9 mouse cellular contexts compared by ENCODE assay signal in genomic region chrX:162085897-162086200, GRCm38 (mm10).
DNase-seq lines count a peak whose midpoint lies in the region; ATAC-seq and TF ChIP-seq lines count a peak whose summit lies in the region.
"Had no signal": no experiment of that assay in that cellular context is flagged by ENCODE, and none has a peak within 500 bp of the region (broad histone marks: within the 10 kb centered on the region; RNA-seq: fewer than 3 reads in every experiment).

No protein-coding gene starts in this region.

- WGBS in lung, embryonic 14.5 days, result 38% methylated on average over 1 of the region's 1 CpGs
- WGBS in lung, adult 2 months, result 53% methylated on average over 1 of the region's 1 CpGs
- WGBS in forebrain, embryonic 16.5 days, result 20% methylated on average over 1 of the region's 1 CpGs
- WGBS in midbrain, embryonic 16.5 days, result 72% methylated on average over 1 of the region's 1 CpGs

- intact Hi-C loops in gastrocnemius, adult 2 months (cut with DNase I), result no loop called here
- intact Hi-C loops in left cerebral cortex, postnatal 25 days (cut with DNase I), result loop anchor here (5.0 kb wide), 1 partner anchor 109 kb away; no protein-coding TSS in a partner anchor

- H3K4me3 ChIP-seq in gastrocnemius, adult 2 months, result no peak overlapping the region
- H3K4me3 ChIP-seq in lung, embryonic 14.5 days (ENCODE audit: low read depth, low read length), result no peak overlapping the region
- H3K4me3 ChIP-seq in lung, adult 2 months (replicated peaks; ENCODE audit: extremely low read depth, low read depth, low read length), result no peak overlapping the region
- H3K4me3 ChIP-seq in forebrain, embryonic 16.5 days (replicated peaks; ENCODE audit: low read length), result no peak overlapping the region
- H3K4me3 ChIP-seq in midbrain, embryonic 16.5 days (ENCODE audit: low read depth, low read length), result no peak overlapping the region

- H3K4me2 ChIP-seq in lung, embryonic 14.5 days, result no peak overlapping the region
- no peak overlapping the region for H3K4me2 ChIP-seq in forebrain, embryonic 16.5 days (ENCODE audit: low read length)
- H3K4me2 ChIP-seq in midbrain, embryonic 16.5 days (ENCODE audit: low read length), result no peak overlapping the region

- H3K27ac ChIP-seq in gastrocnemius, adult 2 months, result no peak overlapping the region
- H3K27ac ChIP-seq in lung, embryonic 14.5 days (ENCODE audit: low read depth), result no peak overlapping the region
- no peak overlapping the region for H3K27ac ChIP-seq in forebrain, embryonic 16.5 days (ENCODE audit: low read length)
- H3K27ac ChIP-seq in midbrain, embryonic 16.5 days (ENCODE audit: low read length), result no peak overlapping the region

- H3K9ac ChIP-seq in lung, embryonic 14.5 days, result no peak overlapping the region
- no peak overlapping the region for H3K9ac ChIP-seq in forebrain, embryonic 16.5 days (replicated peaks; ENCODE audit: low read depth, low read length)
- no peak overlapping the region for H3K9ac ChIP-seq in midbrain, embryonic 16.5 days (ENCODE audit: low read depth, low read length)

- H3K9me3 ChIP-seq in lung, embryonic 14.5 days (ENCODE audit: low read depth, low read length), result no peaks in the 10 kb centered on the region
- H3K9me3 ChIP-seq in forebrain, embryonic 16.5 days (ENCODE audit: control insufficient read depth, low read length), result no peaks in the 10 kb centered on the region
- H3K9me3 ChIP-seq in midbrain, embryonic 16.5 days (replicated peaks; ENCODE audit: control insufficient read depth, low read length, poor library complexity, severe bottlenecking), result no peaks in the 10 kb centered on the region

- H3K4me1 ChIP-seq in lung, embryonic 14.5 days (ENCODE audit: insufficient read depth), result 0 out of 2 replicates have a peak, but pooled peaks cover 2% of the 10 kb centered on the region
- no peaks in the 10 kb centered on the region for H3K4me1 ChIP-seq in lung, adult 2 months (ENCODE audit: control insufficient read depth, insufficient read depth, low read length)
- H3K4me1 ChIP-seq in forebrain, embryonic 16.5 days (replicated peaks; ENCODE audit: control insufficient read depth, insufficient read depth, low read length), result peaks cover 13% of the 10 kb centered on the region; the same call in 1 of the 2 replicates
- H3K4me1 ChIP-seq in midbrain, embryonic 16.5 days (ENCODE audit: control insufficient read depth, insufficient read depth, low read length), result no peaks in the 10 kb centered on the region

- H3K27me3 ChIP-seq in lung, embryonic 14.5 days (ENCODE audit: insufficient read depth, low read length), result no peaks in the 10 kb centered on the region
- H3K27me3 ChIP-seq in forebrain, embryonic 16.5 days (replicated peaks; ENCODE audit: control insufficient read depth, insufficient read depth, low read length), result peaks cover 3% of the 10 kb centered on the region; the same call in 1 of the 2 replicates
- H3K27me3 ChIP-seq in midbrain, embryonic 16.5 days (ENCODE audit: control insufficient read depth, insufficient read depth, low read depth, low read length), result no peaks in the 10 kb centered on the region; the same call in 1 of the 2 replicates

- TF ChIP-seq POLR2A in lung, adult 2 months (IDR thresholded peaks at IDR 0.05; ENCODE audit: borderline replicate concordance, extremely low read depth, low read depth, low read length), result no peak

- TF ChIP-seq CTCF in gastrocnemius, adult 2 months (IDR thresholded peaks at IDR 0.05), result no peak
- TF ChIP-seq CTCF in lung, embryonic 14.5 days (IDR thresholded peaks at IDR 0.05; ENCODE audit: low read depth), result no peak
- TF ChIP-seq CTCF in lung, adult 2 months (IDR thresholded peaks at IDR 0.05; ENCODE audit: insufficient read depth, low read length), result no peak

- H3K36me3 ChIP-seq in lung, embryonic 14.5 days (ENCODE audit: insufficient read depth), result no peaks in the 10 kb centered on the region
- no peaks in the 10 kb centered on the region for H3K36me3 ChIP-seq in forebrain, embryonic 16.5 days (ENCODE audit: control insufficient read depth, insufficient read depth)
- H3K36me3 ChIP-seq in midbrain, embryonic 16.5 days (ENCODE audit: control insufficient read depth, insufficient read depth, low read length), result no peaks in the 10 kb centered on the region

- ATAC-seq in lung, embryonic 14.5 days (ENCODE audit: insufficient read depth), result peak; percentile 33; the same call in 1 of the 2 replicates
- ATAC-seq in forebrain, embryonic 16.5 days, result peak; percentile 48
- no peak for ATAC-seq in midbrain, embryonic 16.5 days

- peak; percentile 12 for DNase-seq in gastrocnemius, postnatal 10 days
- DNase-seq in gastrocnemius, adult 2 months, result no peak
- peak; percentile 75 for DNase-seq in lung, embryonic 14.5 days
- DNase-seq in lung, adult 2 months, result no peak
- peak; percentile 4 to 51 for DNase-seq in left cerebral cortex, postnatal 25 days (ENCODE audit: low spot score in 2 of 2)
- no peak for DNase-seq in thymus, postnatal 0 days (ENCODE audit: low spot score)
- DNase-seq: thymus, postnatal 4 days had no signal

Comparison
In these comparisons a context has a peak if more than half of its experiments do, and no peak if none do; other contexts are left out.
1. DNase-seq: peak in gastrocnemius, postnatal 10 days (single experiment), lung, embryonic 14.5 days (single experiment) and left cerebral cortex, postnatal 25 days (2 of 2); none in gastrocnemius, adult 2 months (single experiment), lung, adult 2 months (single experiment) and thymus, postnatal 0 days (single experiment).